Mouse (Mus musculus) liver, embryonic 13.5 days (tissue): Measurements from ENCODE around the gene Ebf1. TPM values are rescaled to one million over a fixed set of nuclear protein-coding genes. Genes with fewer than 3 reads are reported as not detected.

ENCODE experiments used
- ATAC-seq: fragments of 200-750 bp; cut with Nextera tagmentation; 2 replicates; pipeline ENCODE4 v1.8.0; 2017; ENCODE audit warnings: low read depth, mild to moderate bottlenecking, moderate number of reproducible peaks, moderate library complexity
- DNase-seq: peaks from one replicate; pipeline ENCODE4 v3.0.0; 2022
- H3K27ac ChIP-seq: fragments of 300-500 bp; sonication (generic); 2 replicates; pipeline ENCODE4 v1.5.1; 2015; ENCODE audit warnings: moderate library complexity, mild to moderate bottlenecking, inconsistent platforms
- H3K27me3 ChIP-seq: fragments of 300-500 bp; sonication (generic); 2 replicates; pipeline ENCODE4 v1.6.1; 2015; ENCODE audit warnings: mild to moderate bottlenecking, inconsistent platforms
- H3K36me3 ChIP-seq: fragments of 300-500 bp; sonication (generic); 2 replicates; pipeline ENCODE4 v1.6.1; 2015; ENCODE audit warnings: mild to moderate bottlenecking, inconsistent platforms
- H3K4me1 ChIP-seq: fragments of 300-500 bp; sonication (generic); replicated peaks from 2 replicates; pipeline ENCODE4 v1.6.1; 2015; ENCODE audit warnings: inconsistent platforms
- H3K4me2 ChIP-seq: fragments of 300-500 bp; sonication (generic); 2 replicates; pipeline ENCODE4 v1.6.1; 2015; ENCODE audit warnings: inconsistent platforms, mild to moderate bottlenecking, moderate library complexity
- H3K4me3 ChIP-seq: fragments of 300-500 bp; sonication (generic); replicated peaks from 2 replicates; pipeline ENCODE4 v1.5.1; 2015; ENCODE audit warnings: mild to moderate bottlenecking, inconsistent platforms
- H3K9ac ChIP-seq: fragments of 300-500 bp; sonication (generic); 2 replicates; pipeline ENCODE4 v1.6.1; 2015; ENCODE audit warnings: mild to moderate bottlenecking, inconsistent platforms
- H3K9me3 ChIP-seq: fragments of 300-500 bp; sonication (generic); replicated peaks from 2 replicates; pipeline ENCODE4 v1.6.1; 2016; ENCODE audit warnings: inconsistent platforms
- WGBS: fragments of 180-500 bp; shearing (Covaris S2); methylation state at CpG from one replicate; pipeline ENCODE4 v1.1.7; 2015; ENCODE audit not compliant: insufficient replicate concordance; 5-methylcytosine and 5-hydroxymethylcytosine counted together
- polyA plus RNA-seq: library from polyadenylated mRNA; unstranded; fragments of >200 nt; fragmentation: Nextera tagmentation; extraction: Ambion mirVana; gene quantifications from 2 replicates; pipeline ENCODE4 v1.2.1, GENCODE M21; 2015

The Ebf1 gene
- polyA plus RNA-seq, 1 experiment from 2014 or later: 0.31 TPM

DNA sequence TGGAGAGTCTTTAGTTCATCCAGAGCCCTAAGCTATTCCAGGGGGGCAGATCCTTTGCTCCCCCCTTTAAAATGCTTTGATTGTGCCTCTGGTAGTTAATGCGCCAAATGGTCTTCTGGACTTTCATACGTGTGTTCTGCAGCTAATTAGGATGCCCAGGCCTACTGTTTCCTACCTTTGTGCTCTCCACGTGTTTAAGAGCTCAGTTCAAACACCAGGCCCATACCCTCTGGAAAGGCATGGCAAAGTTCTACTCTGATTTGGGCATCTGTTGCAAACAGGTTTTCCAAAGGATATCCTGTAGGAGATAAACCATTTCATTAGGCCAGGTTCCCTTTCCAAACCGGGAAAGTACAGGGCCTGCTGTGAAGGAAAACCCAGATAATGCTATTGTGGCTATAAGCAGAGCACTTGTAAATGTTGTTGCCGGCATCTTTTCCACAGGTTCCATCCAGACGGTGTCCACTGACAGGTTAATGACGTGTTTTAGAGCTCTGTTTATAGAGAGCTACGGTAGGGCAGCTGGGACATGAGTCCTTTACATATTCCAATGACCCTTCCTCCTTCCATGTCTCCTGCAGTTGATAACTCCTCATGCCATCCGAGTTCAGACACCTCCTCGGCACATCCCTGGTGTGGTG is 306.9 kb downstream of the Ebf1 start:
- no peaks in the 10 kb centered on the region for H3K27me3 ChIP-seq
- H3K9ac ChIP-seq: no peak overlapping the region
- no peak overlapping the region for H3K4me3 ChIP-seq
- DNase-seq: no peak
- H3K9me3 ChIP-seq: no peaks in the 10 kb centered on the region
- 57% methylated on average over 10 of the region's 10 CpGs for WGBS
- H3K4me2 ChIP-seq: no peak overlapping the region
- H3K4me1 ChIP-seq: no peaks in the 10 kb centered on the region
- H3K27ac ChIP-seq: no peak overlapping the region
- ATAC-seq: no peak
- no peaks in the 10 kb centered on the region for H3K36me3 ChIP-seq

DNA sequence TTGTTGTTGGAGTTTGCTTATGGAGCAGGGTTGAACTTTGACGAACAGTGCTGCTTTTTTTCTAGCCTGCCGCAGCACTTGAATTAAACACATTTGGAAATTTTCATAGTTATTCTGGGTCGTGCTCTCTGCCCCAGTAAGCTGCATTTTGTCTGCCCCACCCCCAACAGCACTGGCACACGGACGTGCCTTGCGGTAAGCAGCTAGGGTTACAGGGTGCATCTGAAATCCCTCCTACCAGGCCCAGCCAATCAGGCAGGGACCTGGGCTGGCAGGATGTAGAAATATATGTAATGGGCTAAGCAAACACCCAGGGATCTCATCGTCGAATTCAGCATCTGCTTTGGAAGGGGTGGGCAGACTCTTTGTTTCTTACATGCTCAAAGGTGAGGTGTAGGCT is 307.8 kb downstream of the Ebf1 start:
- 50% methylated on average over 8 of the region's 8 CpGs for WGBS
- Histone ChIP-seq H3K9ac (no peak overlapping the region), H3K4me2 (no peak overlapping the region), H3K27me3 (no peaks in the 10 kb centered on the region), H3K27ac (no peak overlapping the region), H3K4me1 (no peaks in the 10 kb centered on the region), H3K9me3 (no peaks in the 10 kb centered on the region), H3K4me3 (no peak overlapping the region), H3K36me3 (no peaks in the 10 kb centered on the region)
- no peak for ATAC-seq
- no peak for DNase-seq

DNA sequence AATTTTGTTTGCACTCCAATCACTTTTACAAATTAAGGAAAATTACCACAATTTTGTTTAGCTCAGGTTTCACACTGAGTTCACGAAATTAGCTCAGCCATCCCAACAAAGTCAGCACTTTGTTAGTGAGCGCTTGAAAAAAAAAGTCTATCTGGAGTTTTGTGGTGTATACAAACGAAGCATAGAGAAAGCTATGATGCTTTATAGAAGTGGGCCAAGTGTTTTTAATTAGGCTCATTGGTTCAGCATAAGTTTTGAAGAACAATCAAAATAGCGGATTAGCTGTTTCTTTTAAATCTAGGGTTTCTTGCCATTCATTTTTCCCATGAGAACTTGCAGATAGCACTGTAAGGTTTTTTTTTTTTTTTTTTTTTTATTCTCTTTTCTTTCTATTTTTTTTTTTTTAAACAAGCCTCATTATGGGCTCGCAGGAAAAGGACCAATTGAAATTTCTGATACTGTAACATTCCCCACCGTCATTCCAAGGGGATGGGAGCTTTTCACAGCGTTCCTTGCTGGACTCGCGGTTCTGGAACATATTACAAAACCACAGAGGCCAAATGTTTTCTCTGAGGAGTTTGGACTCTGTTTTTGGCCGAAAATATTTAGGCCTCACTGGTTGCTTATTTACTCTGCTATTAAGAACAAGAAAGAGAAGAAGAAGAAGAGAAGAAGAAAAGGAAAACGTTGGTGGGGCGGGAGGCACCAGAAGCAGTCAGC is 308.8 kb downstream of the Ebf1 start:
- Histone ChIP-seq H3K4me3 (no peak overlapping the region), H3K9ac (no peak overlapping the region), H3K4me2 (no peak overlapping the region), H3K4me1 (no peaks in the 10 kb centered on the region), H3K9me3 (no peaks in the 10 kb centered on the region), H3K27ac (no peak overlapping the region), H3K36me3 (no peaks in the 10 kb centered on the region), H3K27me3 (no peaks in the 10 kb centered on the region)
- WGBS: 72% methylated on average over 12 of the region's 12 CpGs
- DNase-seq (no peak), ATAC-seq (no peak)

GRCm38 (mm10) chr11:44928403-44928802 is 311.3 kb downstream of the Ebf1 start:
- Histone ChIP-seq H3K4me2 (no peak overlapping the region), H3K27me3 (no peaks in the 10 kb centered on the region), H3K4me3 (no peak overlapping the region), H3K4me1 (no peaks in the 10 kb centered on the region), H3K9me3 (no peaks in the 10 kb centered on the region), H3K36me3 (no peaks in the 10 kb centered on the region), H3K27ac (no peak overlapping the region), H3K9ac (no peak overlapping the region)
- ATAC-seq (no peak), DNase-seq (no peak)
- 48% methylated on average over 6 of the region's 6 CpGs for WGBS

- no peak for ATAC-seq
- Histone ChIP-seq H3K4me1 (no peaks in the 10 kb centered on the region), H3K4me2 (no peak overlapping the region), H3K27me3 (no peaks in the 10 kb centered on the region), H3K4me3 (no peak overlapping the region), H3K27ac (no peak overlapping the region), H3K36me3 (no peaks in the 10 kb centered on the region), H3K9ac (no peak overlapping the region), H3K9me3 (no peaks in the 10 kb centered on the region)
- 59% methylated on average over 6 of the region's 6 CpGs for WGBS
- DNase-seq: no peak
These were observed 315.9 kb downstream of the Ebf1 start for GRCm38 (mm10) chr11:44932942-44933483.

DNA sequence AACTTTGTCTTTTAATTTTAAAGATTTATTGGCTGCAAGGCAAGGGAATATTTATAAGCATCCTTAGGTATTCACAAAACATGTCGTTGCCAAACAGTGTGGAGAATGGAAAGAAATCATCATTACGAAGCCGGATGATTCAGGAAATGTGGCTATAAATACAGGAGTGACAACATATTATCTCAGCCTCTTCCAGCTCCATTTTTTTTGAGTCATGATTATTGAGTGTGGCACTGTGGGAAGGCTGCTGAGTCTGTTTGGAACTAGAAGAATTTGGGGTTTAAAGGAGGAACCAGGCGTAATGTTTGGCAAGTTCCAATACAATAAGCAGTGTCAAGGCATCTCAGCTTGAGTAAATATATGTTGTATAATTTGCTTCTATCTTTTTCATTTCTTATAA is 326.7 kb downstream of the Ebf1 start:
- 69% methylated on average over 4 of the region's 4 CpGs for WGBS

DNA sequence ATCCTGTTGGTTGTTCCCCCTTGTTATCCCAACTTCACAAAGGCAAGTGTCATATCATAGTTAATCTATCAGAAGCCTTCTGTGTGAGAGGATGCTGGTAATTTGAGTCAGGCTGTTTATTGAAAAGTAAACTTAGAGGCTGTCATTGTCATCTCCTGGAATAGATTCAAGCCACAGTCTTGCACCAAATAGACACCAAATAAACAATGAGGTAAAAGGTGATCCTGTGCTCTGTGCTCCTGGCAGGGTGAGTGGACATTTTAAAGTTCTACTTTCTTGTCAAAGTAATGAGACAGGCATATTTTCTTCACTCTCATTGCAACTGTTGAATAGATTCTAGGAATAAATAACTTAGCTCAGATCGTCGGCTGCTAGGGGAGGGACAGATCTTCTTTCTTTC is 327.3 kb downstream of the Ebf1 start:
- H3K4me2 ChIP-seq: no peak overlapping the region
- no peak for DNase-seq
- H3K4me1 ChIP-seq: no peaks in the 10 kb centered on the region
- no peaks in the 10 kb centered on the region for H3K36me3 ChIP-seq
- no peak overlapping the region for H3K9ac ChIP-seq
- no peak overlapping the region for H3K4me3 ChIP-seq
- H3K27ac ChIP-seq: no peak overlapping the region
- WGBS: 70% methylated on average over 2 of the region's 2 CpGs
- no peaks in the 10 kb centered on the region for H3K27me3 ChIP-seq
- no peaks in the 10 kb centered on the region for H3K9me3 ChIP-seq
- ATAC-seq: no peak

More for the DNA sequence above, 326.7 kb downstream of the Ebf1 start:
- no peaks in the 10 kb centered on the region for H3K36me3 ChIP-seq
- no peaks in the 10 kb centered on the region for H3K9me3 ChIP-seq
- H3K27ac ChIP-seq: no peak overlapping the region
- H3K4me1 ChIP-seq: no peaks in the 10 kb centered on the region
- H3K27me3 ChIP-seq: no peaks in the 10 kb centered on the region
- no peak overlapping the region for H3K4me3 ChIP-seq
- no peak for ATAC-seq
- no peak for DNase-seq
- H3K4me2 ChIP-seq: no peak overlapping the region
- no peak overlapping the region for H3K9ac ChIP-seq

DNA sequence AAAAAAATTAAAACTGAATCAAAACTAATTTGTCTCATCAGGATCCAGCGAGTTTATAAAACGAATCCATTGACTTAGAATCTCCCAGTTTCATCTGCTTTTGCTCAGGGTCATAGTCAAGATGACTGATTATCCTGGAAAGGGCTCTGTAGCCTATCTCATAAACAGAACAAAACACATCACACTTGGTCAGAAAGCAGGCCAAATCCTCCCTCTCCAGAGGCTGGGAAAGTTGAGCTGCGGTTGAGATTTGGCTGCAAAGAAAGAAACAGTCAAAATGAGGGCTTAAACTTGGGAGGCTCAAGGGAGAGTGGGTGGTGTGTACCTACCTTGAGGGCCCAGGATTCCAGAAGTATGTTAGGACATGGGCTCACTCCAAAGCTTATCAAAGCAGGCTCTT is 329.5 kb downstream of the Ebf1 start:
- no peak for DNase-seq
- no peaks in the 10 kb centered on the region for H3K9me3 ChIP-seq
- H3K9ac ChIP-seq: no peak overlapping the region
- H3K27me3 ChIP-seq: no peaks in the 10 kb centered on the region
- ATAC-seq: no peak
- H3K36me3 ChIP-seq: no peaks in the 10 kb centered on the region
- H3K4me2 ChIP-seq: no peak overlapping the region
- H3K27ac ChIP-seq: no peak overlapping the region
- H3K4me3 ChIP-seq: no peak overlapping the region
- H3K4me1 ChIP-seq: no peaks in the 10 kb centered on the region
- WGBS: 75% methylated on average over 3 of the region's 3 CpGs

DNA sequence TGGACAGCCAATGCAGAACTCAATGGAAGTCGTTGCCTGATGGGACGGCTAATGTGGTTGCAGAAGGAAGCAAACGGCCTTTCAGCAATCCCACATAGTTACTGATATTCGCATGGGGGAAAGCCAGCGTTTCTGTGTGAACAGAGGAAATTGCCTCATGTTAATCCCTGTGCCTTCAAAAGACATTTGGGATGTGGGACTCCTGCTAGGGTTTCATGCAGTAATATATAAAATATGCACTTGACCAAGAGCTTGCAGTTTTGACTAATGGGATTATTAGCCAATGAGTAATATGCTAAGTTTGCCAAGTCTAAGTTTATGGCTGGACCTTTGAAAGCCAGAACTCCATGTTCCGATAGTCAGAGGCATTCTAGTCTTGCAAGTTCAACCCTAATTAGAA is 331.4 kb downstream of the Ebf1 start:
- ATAC-seq (no peak), DNase-seq (no peak)
- no peak overlapping the region for H3K4me3 ChIP-seq
- H3K9me3 ChIP-seq: no peaks in the 10 kb centered on the region
- no peak overlapping the region for H3K9ac ChIP-seq
- 55% methylated on average over 6 of the region's 6 CpGs for WGBS
- no peak overlapping the region for H3K27ac ChIP-seq
- no peak overlapping the region for H3K4me2 ChIP-seq
- no peaks in the 10 kb centered on the region for H3K27me3 ChIP-seq
- no peaks in the 10 kb centered on the region for H3K4me1 ChIP-seq
- H3K36me3 ChIP-seq: no peaks in the 10 kb centered on the region

DNA sequence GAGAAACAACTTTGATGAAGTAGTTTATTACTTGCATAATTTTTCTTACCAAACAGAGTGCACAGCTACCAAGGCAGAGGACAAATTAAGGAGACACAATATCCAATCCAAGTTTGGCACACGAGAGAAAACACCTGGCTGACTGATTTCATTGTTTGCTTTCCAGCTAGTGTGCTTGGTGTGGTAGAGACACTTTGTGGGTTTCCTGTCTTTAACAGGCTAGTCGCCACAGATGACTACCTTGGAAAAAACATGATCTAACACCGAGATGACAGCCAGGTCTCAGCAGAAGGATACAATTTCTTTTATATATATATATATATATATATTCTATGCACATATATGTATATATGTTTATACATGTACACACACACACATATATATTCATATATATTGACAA is 332.0 kb downstream of the Ebf1 start:
- Histone ChIP-seq H3K27ac (no peak overlapping the region), H3K36me3 (no peaks in the 10 kb centered on the region), H3K4me1 (no peaks in the 10 kb centered on the region), H3K4me2 (no peak overlapping the region), H3K9me3 (no peaks in the 10 kb centered on the region), H3K9ac (no peak overlapping the region), H3K4me3 (no peak overlapping the region), H3K27me3 (no peaks in the 10 kb centered on the region)
- 28% methylated on average over 3 of the region's 3 CpGs for WGBS
- no peak for DNase-seq
- ATAC-seq: no peak

DNA sequence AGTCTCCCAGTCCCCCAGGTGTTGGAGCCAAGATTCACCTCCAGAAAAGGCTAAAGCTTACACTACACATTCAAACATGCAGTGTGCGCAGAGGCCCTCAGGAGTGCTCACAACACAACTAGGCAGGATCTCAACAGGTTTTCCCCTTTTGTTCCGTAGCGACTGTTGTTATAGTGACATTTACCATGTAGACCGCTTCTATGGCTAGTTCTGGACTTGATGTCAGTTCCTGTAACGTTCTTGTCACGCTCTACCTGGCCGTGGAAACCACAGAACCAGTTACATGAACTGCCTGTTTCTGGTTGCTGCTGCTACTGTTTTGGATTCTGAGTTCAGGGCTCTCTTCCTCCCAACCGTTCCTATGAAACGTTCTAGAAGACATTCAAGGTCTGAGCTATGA is 333.2 kb downstream of the Ebf1 start:
- DNase-seq: no peak
- 60% methylated on average over 9 of the region's 9 CpGs for WGBS
- Histone ChIP-seq H3K4me1 (no peaks in the 10 kb centered on the region), H3K4me3 (no peak overlapping the region), H3K9ac (no peak overlapping the region), H3K27ac (no peak overlapping the region), H3K27me3 (no peaks in the 10 kb centered on the region), H3K9me3 (no peaks in the 10 kb centered on the region), H3K36me3 (no peaks in the 10 kb centered on the region), H3K4me2 (no peak overlapping the region)
- no peak for ATAC-seq

GRCm38 (mm10) chr11:44951506-44951905 is 334.4 kb downstream of the Ebf1 start:
- no peaks in the 10 kb centered on the region for H3K9me3 ChIP-seq
- no peak overlapping the region for H3K9ac ChIP-seq
- no peak overlapping the region for H3K4me2 ChIP-seq
- H3K4me1 ChIP-seq: no peaks in the 10 kb centered on the region
- H3K36me3 ChIP-seq: no peaks in the 10 kb centered on the region
- no peak overlapping the region for H3K4me3 ChIP-seq
- WGBS: 24% methylated on average over 4 of the region's 4 CpGs
- ATAC-seq: no peak
- H3K27me3 ChIP-seq: no peaks in the 10 kb centered on the region
- DNase-seq: no peak
- no peak overlapping the region for H3K27ac ChIP-seq
